Mouse (Mus musculus): Measurements from ENCODE around the gene Sh3rf1. TPM values are rescaled to one million over a fixed set of nuclear protein-coding genes. Genes with fewer than 3 reads are reported as not detected.

Sh3rf1 gene
- polyA plus RNA-seq, 1 experiment from 2014 or later = 1.6 TPM

DNA sequence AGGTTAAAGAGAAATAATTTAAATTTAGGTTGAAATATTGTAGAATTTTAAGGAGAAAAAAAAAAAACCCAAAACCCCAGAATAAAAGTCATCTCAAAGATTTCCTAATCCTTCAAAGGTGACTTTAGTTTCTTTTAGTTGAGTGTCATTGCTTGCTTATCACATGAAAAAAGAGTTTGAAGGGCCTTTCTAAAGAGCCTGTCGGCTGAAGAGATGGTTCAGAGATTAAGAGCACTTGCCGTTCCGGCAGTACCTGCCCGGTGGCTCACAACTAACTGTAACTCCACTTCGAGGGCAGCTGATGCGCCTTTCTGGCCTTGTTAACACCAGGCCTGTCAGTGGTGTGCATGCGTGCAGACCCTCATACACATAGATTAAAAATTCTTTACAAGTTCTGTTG is 41.2 kb downstream of the Sh3rf1 start:
- peaks cover 3% of the 10 kb centered on the region; the same call in 1 of the 2 replicates for H3K4me1 ChIP-seq (ENCODE audit: insufficient read depth)
- H3K4me3 ChIP-seq (ENCODE audit: low read depth, low read length) = no peak overlapping the region
- H3K27me3 ChIP-seq (ENCODE audit: insufficient read depth, low read length) = no peaks in the 10 kb centered on the region
- H3K36me3 ChIP-seq (replicated peaks; ENCODE audit: insufficient read depth, low read length) = no peaks in the 10 kb centered on the region
- H3K27ac ChIP-seq (ENCODE audit: low read depth) = no peak overlapping the region
- H3K9ac ChIP-seq (replicated peaks) = no peak overlapping the region
- WGBS (ENCODE audit: insufficient replicate concordance) = 68% methylated on average over 7 of the region's 7 CpGs
- ATAC-seq (no peak), DNase-seq (no peak)
- no peaks in the 10 kb centered on the region for H3K9me3 ChIP-seq (ENCODE audit: low read length)
- H3K4me2 ChIP-seq (ENCODE audit: low read depth, low read length) = no peak overlapping the region
- no peak for TF ChIP-seq CTCF (IDR thresholded peaks at IDR 0.05; ENCODE audit: low read depth)
- TF ChIP-seq EP300 (IDR thresholded peaks at IDR 0.05; ENCODE audit: low read depth) = no peak

- peaks cover 3% of the 10 kb centered on the region; the same call in 1 of the 2 replicates for H3K4me1 ChIP-seq (ENCODE audit: insufficient read depth)
- WGBS (ENCODE audit: insufficient replicate concordance) = 57% methylated on average over 5 of the region's 5 CpGs
- H3K36me3 ChIP-seq (replicated peaks; ENCODE audit: insufficient read depth, low read length) = no peaks in the 10 kb centered on the region
- no peak overlapping the region for H3K9ac ChIP-seq (replicated peaks)
- ATAC-seq (no peak), DNase-seq (peak; percentile 33)
- no peak overlapping the region for H3K4me2 ChIP-seq (ENCODE audit: low read depth, low read length)
- no peak overlapping the region for H3K27ac ChIP-seq (ENCODE audit: low read depth)
- H3K4me3 ChIP-seq (ENCODE audit: low read depth, low read length) = no peak overlapping the region
- H3K27me3 ChIP-seq (ENCODE audit: insufficient read depth, low read length) = no peaks in the 10 kb centered on the region
- TF ChIP-seq CTCF (IDR thresholded peaks at IDR 0.05; ENCODE audit: low read depth) = no peak
- H3K9me3 ChIP-seq (ENCODE audit: low read length) = no peaks in the 10 kb centered on the region
These were observed 41.7 kb downstream of the Sh3rf1 start for GRCm38 (mm10) chr8:61265390-61265789.

- Histone ChIP-seq H3K9me3 (ENCODE audit: low read length) (no peaks in the 10 kb centered on the region), H3K27ac (ENCODE audit: low read depth) (no peak overlapping the region), H3K27me3 (ENCODE audit: insufficient read depth, low read length) (no peaks in the 10 kb centered on the region), H3K4me1 (ENCODE audit: insufficient read depth) (peaks cover 3% of the 10 kb centered on the region; the same call in 1 of the 2 replicates), H3K36me3 (replicated peaks; ENCODE audit: insufficient read depth, low read length) (no peaks in the 10 kb centered on the region), H3K9ac (replicated peaks) (no peak overlapping the region), H3K4me2 (ENCODE audit: low read depth, low read length) (no peak overlapping the region), H3K4me3 (ENCODE audit: low read depth, low read length) (no peak overlapping the region)
- 82% methylated on average over 1 of the region's 1 CpGs for WGBS (ENCODE audit: insufficient replicate concordance)
- ATAC-seq (no peak), DNase-seq (no peak)
- TF ChIP-seq CTCF (IDR thresholded peaks at IDR 0.05; ENCODE audit: low read depth) (no peak), EP300 (IDR thresholded peaks at IDR 0.05; ENCODE audit: low read depth) (no peak)
These were observed 43.4 kb downstream of the Sh3rf1 start for GRCm38 (mm10) chr8:61267061-61267460.

DNA sequence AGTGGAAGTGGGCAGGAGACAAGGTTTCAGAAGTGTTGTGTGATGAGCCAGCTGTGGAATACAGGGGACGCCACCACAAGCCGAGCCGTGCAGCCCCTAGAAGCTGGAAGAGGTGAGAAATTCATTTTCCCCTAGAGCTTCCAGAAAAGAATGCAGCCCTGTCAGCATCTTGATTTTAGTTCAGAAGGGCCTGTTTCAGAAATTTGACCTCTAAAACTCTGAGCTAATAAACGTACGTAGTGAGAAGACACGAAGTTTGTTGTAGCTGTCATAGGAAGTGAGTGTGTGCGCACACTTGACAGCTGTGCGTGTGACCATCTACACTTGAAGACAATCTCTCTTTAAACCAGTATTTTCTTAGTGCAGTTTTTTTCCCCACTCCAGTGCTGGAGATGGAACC is 44.0 kb downstream of the Sh3rf1 start:
- Histone ChIP-seq H3K4me2 (ENCODE audit: low read depth, low read length) (no peak overlapping the region), H3K27me3 (ENCODE audit: insufficient read depth, low read length) (no peaks in the 10 kb centered on the region), H3K9me3 (ENCODE audit: low read length) (no peaks in the 10 kb centered on the region), H3K4me3 (ENCODE audit: low read depth, low read length) (no peak overlapping the region), H3K9ac (replicated peaks) (no peak overlapping the region), H3K36me3 (replicated peaks; ENCODE audit: insufficient read depth, low read length) (no peaks in the 10 kb centered on the region), H3K27ac (ENCODE audit: low read depth) (no peak overlapping the region), H3K4me1 (ENCODE audit: insufficient read depth) (peaks cover 3% of the 10 kb centered on the region; the same call in 1 of the 2 replicates)
- 80% methylated on average over 8 of the region's 8 CpGs for WGBS (ENCODE audit: insufficient replicate concordance)
- ATAC-seq (no peak), DNase-seq (no peak)
- TF ChIP-seq EP300 (IDR thresholded peaks at IDR 0.05; ENCODE audit: low read depth) = no peak
- TF ChIP-seq CTCF (IDR thresholded peaks at IDR 0.05; ENCODE audit: low read depth) = no peak

DNA sequence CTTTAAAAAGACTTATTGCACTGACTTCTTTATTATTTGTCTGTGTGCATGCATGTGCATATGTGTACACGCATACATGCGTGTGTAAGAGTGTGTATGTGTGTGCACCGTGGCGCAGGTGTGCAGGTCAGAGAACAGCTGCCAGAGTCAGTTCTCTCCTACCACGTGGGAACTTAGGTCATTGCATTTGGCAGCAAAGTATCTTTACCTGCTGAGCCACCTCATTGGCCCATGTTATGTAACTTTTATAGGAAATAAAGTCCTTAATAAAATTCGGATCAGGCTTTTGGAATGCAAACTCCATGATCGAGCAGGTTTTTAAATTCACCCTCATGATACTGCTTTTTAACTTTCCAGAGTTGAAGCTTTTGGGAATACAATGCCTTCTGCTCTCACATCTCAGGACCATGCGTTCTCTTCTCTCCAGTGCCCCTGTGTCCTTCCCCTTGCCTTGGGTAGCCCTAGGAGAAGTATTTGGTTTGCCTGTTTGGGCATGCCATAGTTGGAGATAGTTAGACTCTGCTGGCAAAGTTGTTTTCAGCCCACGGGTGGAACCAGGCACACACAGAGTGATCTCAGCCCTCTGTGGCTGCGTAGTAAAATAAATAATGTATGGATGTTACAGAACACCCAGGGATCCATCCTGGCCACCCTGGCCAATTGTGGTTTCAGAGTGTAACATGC is 44.7 kb downstream of the Sh3rf1 start:
- no peaks in the 10 kb centered on the region for H3K9me3 ChIP-seq (ENCODE audit: low read length)
- H3K36me3 ChIP-seq (replicated peaks; ENCODE audit: insufficient read depth, low read length) = no peaks in the 10 kb centered on the region
- TF ChIP-seq CTCF (IDR thresholded peaks at IDR 0.05; ENCODE audit: low read depth) = no peak
- TF ChIP-seq EP300 (IDR thresholded peaks at IDR 0.05; ENCODE audit: low read depth) = no peak
- no peak overlapping the region for H3K27ac ChIP-seq (ENCODE audit: low read depth)
- no peak for ATAC-seq
- peaks cover 3% of the 10 kb centered on the region; the same call in 1 of the 2 replicates for H3K4me1 ChIP-seq (ENCODE audit: insufficient read depth)
- WGBS (ENCODE audit: insufficient replicate concordance) = 82% methylated on average over 10 of the region's 10 CpGs
- no peak overlapping the region for H3K4me2 ChIP-seq (ENCODE audit: low read depth, low read length)
- no peaks in the 10 kb centered on the region for H3K27me3 ChIP-seq (ENCODE audit: insufficient read depth, low read length)
- H3K4me3 ChIP-seq (ENCODE audit: low read depth, low read length) = no peak overlapping the region
- H3K9ac ChIP-seq (replicated peaks) = no peak overlapping the region
- DNase-seq = no peak

DNA sequence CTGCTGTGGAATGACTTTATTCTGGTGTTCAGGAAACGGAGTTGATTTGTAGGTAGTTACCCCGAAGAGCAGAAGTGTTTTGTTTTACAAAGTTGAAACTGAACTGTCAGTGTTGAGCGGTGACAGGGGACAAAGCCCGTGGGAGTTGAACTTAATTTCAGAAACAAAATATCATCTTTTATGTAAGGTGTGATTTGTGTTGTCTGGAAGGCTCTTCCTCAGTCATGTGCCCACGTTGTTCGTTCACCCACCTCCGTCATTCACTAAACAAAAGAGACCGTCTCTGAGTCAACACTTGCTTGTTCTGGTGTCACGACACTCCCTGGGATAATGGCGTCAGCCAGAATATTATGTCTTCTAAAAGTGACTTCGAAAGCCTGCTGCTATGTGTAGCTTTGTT is 46.3 kb downstream of the Sh3rf1 start:
- 73% methylated on average over 11 of the region's 11 CpGs for WGBS (ENCODE audit: insufficient replicate concordance)
- DNase-seq (no peak), ATAC-seq (no peak)
- Histone ChIP-seq H3K27me3 (ENCODE audit: insufficient read depth, low read length) (no peaks in the 10 kb centered on the region), H3K9me3 (ENCODE audit: low read length) (no peaks in the 10 kb centered on the region), H3K36me3 (replicated peaks; ENCODE audit: insufficient read depth, low read length) (no peaks in the 10 kb centered on the region), H3K9ac (replicated peaks) (no peak overlapping the region), H3K27ac (ENCODE audit: low read depth) (no peak overlapping the region), H3K4me3 (ENCODE audit: low read depth, low read length) (no peak overlapping the region), H3K4me1 (ENCODE audit: insufficient read depth) (peaks cover 3% of the 10 kb centered on the region), H3K4me2 (ENCODE audit: low read depth, low read length) (no peak overlapping the region)
- TF ChIP-seq EP300 (IDR thresholded peaks at IDR 0.05; ENCODE audit: low read depth) (no peak), CTCF (IDR thresholded peaks at IDR 0.05; ENCODE audit: low read depth) (no peak)

All from liver, postnatal 0 days (tissue).